Mouse (Mus musculus) adrenal gland, adult 18-20 months (tissue): Measurements from ENCODE around the gene Prkn. TPM values are rescaled to one million over a fixed set of nuclear protein-coding genes. Genes with fewer than 3 reads are reported as not detected.

Experiments
- DNase-seq, 2 experiments: peaks; one replicate each; pipeline ENCODE4 v3.0.0; 2021 to 2022; ENCODE audit warnings: low spot score in 2 of 2
- total RNA-seq, 2 experiments: library from RNA; stranded (reverse); gene quantifications; 1 replicate in 1 of 2; 2 replicates in 1 of 2; pipeline ENCODE4 v1.2.3; 2021

Gene Prkn
- total RNA-seq, 2 experiments from 2014 or later = 10.2 to 13.8 TPM

DNA sequence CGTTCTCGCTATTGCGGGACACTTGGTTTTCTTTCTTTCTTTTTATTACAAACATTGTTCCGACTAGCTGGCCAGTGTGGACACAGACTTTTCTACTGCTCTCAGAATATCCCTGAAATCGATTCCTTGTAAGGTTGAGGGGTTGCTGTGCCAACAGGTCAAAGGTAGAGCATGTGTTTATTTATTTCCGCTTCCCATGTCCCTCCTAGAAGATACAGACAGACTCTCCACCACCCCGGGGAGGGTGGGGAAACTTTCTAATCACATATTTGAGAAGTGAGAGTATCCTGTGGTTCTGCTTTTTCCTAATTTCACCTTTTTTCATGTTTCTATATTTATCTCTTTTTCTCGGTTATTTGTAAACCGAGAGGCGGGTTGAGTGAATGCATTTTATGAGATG lies 797.5 kb downstream of the Prkn start:
- no peak for DNase-seq

DNA sequence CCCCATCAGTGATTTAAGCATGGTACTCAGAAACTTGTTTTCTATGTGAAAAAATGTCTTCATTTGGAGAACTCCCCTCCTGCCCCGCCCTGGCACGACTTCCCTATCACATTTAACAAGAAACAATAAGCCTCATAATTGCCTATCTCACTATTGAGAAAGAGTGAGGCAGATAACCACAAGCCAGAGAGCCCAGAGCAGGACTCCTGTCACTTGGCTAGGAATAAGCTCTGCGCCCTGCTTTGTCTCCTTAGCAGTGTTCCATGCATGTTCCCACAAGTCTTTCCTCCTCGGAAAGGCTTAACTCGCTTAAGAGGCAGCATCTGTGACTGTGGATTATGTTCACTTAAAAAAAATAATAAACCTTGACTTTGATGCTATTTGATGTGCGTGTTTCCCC lies 798.3 kb downstream of the Prkn start:
- DNase-seq = no peak

GRCm38 (mm10) chr17:11639786-11640185 lies 799.6 kb downstream of the Prkn start:
- no peak for DNase-seq

GRCm38 (mm10) chr17:11642328-11642727 lies 802.1 kb downstream of the Prkn start:
- no peak for DNase-seq

- DNase-seq = no peak
Measured at GRCm38 (mm10) chr17:11644016-11644415, 803.8 kb downstream of the Prkn start.

DNA sequence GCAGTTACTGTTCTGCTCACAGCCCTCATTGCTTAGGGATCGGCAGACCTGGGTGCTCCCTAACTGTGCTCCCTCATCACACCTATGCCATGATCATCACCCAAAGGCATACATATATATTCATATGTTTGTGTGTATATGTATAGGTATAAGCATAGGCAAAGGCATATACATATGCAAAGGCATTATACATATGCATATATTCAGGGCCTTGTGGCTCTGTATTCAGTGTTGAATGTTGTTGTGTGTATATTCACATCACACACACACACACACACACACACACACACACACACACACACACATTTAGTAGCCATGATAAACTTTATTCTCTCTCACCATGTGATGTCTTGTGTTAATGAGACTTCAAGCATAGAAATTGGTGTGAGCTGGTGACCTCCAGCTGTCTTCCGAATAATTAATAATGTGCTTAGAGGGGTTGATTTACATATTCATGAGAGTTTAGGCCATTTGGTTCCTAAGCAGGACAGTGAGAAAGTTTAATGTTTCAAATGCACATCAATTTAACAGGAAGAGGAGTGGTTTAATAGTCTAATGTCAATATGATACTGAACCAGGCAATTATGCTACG lies 804.8 kb downstream of the Prkn start:
- no peak for DNase-seq

DNA sequence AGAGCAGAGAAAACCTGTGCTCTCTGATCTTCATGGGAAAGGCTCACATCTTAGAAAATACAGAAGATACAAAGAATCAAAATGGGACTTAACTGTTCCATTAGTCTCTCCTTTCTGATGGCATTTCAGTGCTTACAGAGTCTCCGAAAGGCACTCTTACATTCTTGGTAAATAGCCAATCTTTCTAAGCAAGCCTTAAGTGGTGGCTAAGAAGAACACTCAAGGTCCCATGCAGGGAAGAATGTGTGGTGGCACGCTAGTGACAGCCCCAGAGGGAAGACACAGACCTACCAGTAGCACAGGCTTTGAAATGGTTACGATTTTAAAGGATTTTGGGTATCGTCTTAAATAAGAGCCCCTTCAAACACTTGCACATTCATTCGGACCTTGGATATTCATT lies 816.2 kb downstream of the Prkn start:
- DNase-seq = no peak

GRCm38 (mm10) chr17:11656878-11657277 lies 816.7 kb downstream of the Prkn start:
- no peak for DNase-seq

GRCm38 (mm10) chr17:11661898-11662297 lies 821.7 kb downstream of the Prkn start:
- DNase-seq = no peak

GRCm38 (mm10) chr17:11663437-11663836 lies 823.3 kb downstream of the Prkn start:
- DNase-seq = no peak

- no peak for DNase-seq
Measured at GRCm38 (mm10) chr17:11664610-11665345, 824.6 kb downstream of the Prkn start.

DNA sequence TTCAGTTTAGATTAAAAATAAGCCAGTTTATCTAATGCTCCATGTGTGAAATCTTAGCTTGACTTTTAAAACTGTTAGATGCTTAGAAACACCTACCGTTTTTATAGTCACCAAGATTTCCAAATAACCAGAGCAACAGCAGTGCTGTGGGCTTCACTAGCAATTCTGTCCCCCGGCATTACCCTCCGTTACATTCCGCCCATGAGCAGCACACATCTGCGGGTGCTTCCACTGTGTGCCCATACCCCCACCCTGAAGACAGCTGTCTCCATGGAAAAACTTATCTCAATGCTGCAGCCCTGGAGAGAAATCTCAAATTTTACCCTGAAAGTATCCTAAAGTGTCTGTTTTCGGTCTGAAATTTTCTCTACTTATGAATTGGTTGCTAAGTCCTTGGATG lies 839.5 kb downstream of the Prkn start:
- no peak for DNase-seq

DNA sequence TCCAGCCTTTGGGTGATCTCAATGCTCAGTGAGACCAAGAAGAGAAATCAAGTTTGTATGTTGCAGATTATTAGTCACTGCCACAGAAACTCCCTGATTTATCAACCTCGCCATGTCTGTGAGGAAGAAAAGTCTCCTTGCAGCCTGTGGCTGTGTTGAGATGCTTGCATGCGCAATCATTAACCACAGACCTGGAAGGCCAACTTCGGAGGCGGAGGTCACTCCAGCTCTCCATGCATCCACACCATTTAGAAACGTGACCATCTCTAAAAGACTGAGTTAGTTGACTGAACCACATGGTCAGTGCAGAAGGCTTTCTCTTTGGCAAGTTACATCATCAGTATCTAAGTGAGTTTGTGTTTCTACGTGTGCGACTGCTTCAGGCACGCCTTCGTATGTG lies 840.3 kb downstream of the Prkn start:
- DNase-seq = no peak

DNA sequence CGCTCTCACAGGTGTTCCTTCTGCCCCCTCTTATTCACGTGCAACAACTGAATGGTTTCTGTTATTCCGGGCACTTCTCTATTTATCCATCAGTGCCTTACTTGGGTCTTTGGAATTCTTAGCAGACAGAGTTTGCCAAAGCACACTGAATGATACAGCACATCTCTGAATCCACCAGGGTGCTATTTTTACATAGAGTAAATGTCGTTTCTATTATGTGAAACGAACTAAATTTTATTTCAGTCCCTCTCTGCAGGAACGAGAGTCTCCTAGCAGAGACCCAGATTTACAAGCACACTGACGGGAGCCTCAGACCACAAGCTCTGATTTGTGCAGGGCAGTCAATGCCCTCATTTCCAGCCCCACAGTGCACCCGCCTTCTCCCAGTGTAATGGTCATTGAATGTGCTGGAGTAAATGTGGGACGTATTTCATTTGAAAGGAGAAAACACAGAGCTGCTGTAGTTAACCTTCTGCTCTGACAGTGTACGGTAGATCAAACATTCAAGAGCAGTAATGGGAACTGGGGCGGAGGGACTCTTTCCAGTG lies 841.7 kb downstream of the Prkn start:
- DNase-seq = no peak

DNA sequence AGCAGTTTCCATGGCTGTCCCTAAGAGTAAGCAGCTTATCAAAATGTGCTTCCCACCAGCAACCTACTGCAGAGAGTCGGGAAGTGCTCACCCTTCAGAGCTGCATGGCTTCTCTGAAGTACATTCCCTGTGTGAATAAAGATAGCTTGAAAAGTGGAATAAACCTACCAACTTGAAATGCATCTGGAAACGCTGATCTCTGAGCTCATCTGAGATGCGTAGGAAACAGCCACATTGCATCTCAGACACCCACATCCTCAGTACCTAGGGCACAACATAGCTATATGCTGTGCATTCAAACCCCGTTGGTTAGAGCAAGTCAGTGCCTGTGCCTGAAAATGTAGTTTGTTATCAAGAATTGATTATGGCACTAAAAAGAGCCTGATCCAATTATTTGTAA lies 864.8 kb downstream of the Prkn start:
- no peak for DNase-seq

- no peak for DNase-seq
Measured at GRCm38 (mm10) chr17:11705761-11706160, 865.6 kb downstream of the Prkn start.

DNA sequence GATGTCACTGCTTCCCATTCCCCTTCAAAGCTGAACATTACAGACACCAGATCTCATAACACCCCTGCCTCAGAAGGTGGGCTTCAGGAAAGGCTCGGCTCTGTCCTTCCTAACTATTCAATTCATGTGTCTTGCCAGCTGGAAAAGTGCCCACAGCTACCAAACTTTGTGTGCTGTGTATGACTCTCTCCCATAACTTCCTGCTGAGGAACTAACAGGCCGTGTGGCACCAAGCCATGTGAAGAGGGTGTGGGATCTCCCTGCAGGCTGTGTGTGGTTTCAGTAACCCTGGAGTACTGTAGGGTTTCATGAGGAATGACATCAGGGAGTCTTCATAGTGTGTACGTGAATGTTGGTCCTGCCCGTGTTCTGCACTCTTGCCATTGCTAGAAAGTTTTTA lies 871.9 kb downstream of the Prkn start:
- DNase-seq = no peak

DNA sequence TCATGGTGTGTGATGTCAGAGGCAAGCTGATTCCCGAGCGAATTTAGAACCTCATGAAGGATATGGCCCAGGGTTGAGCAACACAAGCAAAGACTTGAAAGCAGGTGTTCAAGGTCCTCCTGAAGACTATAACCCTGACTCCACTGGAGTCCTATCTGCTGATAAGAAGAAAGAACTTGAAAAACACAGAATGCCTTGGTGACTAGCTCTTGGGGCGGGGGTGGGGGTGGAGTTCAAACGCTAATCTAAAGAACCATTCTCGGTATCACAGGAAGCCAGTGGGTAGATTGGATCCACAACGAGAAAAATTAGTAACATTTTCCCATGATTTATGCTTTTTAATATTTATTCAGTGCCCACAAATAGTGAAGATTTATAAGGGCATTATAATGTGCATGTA lies 879.6 kb downstream of the Prkn start:
- no peak for DNase-seq

- no peak for DNase-seq
Measured at GRCm38 (mm10) chr17:11721906-11722305, 881.7 kb downstream of the Prkn start.

- no peak for DNase-seq
Measured at GRCm38 (mm10) chr17:11722478-11722877, 882.3 kb downstream of the Prkn start.

DNA sequence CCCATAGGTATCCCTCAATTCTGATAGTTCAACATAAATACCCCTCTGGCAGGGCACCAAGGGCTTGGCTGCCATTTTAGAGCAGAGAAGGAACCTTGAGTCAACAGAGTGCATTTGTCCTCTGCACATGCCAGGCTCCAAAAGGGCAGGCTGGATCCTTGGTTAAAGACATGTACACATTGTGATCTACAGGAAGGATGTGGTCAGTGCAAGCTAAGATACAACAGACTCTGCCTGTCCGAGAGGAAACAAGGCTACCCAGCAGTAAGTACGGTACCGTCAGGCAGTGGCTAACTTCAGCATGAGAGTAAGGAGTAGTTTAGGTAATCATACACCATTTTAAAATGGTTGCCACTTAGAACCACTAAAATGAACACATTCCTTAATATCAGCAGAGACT lies 884.0 kb downstream of the Prkn start:
- no peak for DNase-seq

DNA sequence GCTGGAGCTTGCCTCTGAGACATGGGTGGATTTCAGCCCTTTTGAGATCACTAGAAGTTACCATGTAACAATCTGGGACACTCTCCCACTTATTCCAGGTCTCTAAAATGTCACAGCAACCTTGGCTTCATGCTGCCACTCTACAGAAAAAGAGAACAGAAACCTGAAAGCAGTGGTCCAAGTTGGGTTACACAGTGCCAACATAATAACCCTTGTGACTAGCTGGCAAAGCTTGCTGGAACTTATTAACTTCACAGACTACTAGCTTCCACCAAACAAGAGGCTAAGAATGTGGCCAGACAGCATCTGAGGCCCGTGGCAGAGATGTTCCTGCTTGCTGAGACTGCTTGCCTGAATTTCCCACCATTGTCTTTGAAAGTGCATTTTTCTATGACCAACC lies 886.9 kb downstream of the Prkn start:
- DNase-seq = no peak

- DNase-seq = no peak
Measured at GRCm38 (mm10) chr17:11728294-11728693, 888.1 kb downstream of the Prkn start.
